Comparison of ENCODE assay signal across 12 mouse cellular contexts in the genomic region with DNA sequence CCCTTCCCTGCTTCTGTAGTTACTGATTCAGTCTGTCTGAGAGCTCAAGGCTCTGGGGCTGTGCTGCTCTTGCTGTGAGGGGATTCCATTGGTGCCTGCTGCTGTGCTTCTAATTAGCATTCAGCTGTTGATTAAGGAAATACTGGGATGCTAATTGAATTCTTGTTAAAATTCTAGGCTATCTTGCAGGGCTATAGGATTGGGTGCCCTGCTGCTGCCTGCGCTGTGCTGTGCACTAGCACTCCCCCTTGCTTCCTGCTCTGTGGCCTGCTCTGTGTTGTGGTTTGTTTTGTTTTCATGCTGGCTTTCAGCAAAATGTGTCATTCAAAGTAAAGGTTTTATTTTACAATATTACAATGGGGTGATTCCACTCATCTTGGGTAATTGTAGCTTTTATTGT.
A peak's percentile ranks its signal among the peaks of the same experiment; 100 is the strongest.
DNase-seq lines count a peak whose midpoint lies in the region; ATAC-seq lines count a peak whose summit lies in the region.
"Had no signal": no experiment of that assay in that cellular context is flagged by ENCODE, and none has a peak within 500 bp of the region (broad histone marks: within the 10 kb centered on the region; RNA-seq: fewer than 3 reads in every experiment).

No protein-coding gene starts in this region.

- H3K4me3 ChIP-seq in hindbrain, embryonic 16.5 days (ENCODE audit: low read length), result no peak overlapping the region
- H3K4me3 ChIP-seq in neural tube, embryonic 12.5 days, result no peak overlapping the region
- H3K4me3 ChIP-seq: embryonic facial prominence, embryonic 13.5 days had no signal

- H3K4me2 ChIP-seq in hindbrain, embryonic 16.5 days (ENCODE audit: low read length), result no peak overlapping the region
- no peak overlapping the region for H3K4me2 ChIP-seq in neural tube, embryonic 12.5 days (replicated peaks)
- H3K4me2 ChIP-seq: embryonic facial prominence, embryonic 13.5 days had no signal

- peak; percentile 87 for DNase-seq in 416B (ENCODE audit: low read depth)
- DNase-seq in right cerebral cortex, postnatal 10 days (ENCODE audit: low spot score in 2 of 2), result no peak
- no peak for DNase-seq in urinary bladder, postnatal 25 days (ENCODE audit: low spot score)
- no peak for DNase-seq in layer of hippocampus, postnatal 14 days (ENCODE audit: low spot score in 2 of 2)
- no peak for DNase-seq in kidney, adult 8-10 months
- DNase-seq: adrenal gland, adult 8-10 months; cerebellum, adult 11 months had no signal

- H3K27ac ChIP-seq in hindbrain, embryonic 16.5 days (ENCODE audit: low read depth, low read length), result peak overlapping the region; percentile 31; the same call in 1 of the 2 replicates
- H3K27ac ChIP-seq in neural tube, embryonic 12.5 days, result no peak overlapping the region
- H3K27ac ChIP-seq: embryonic facial prominence, embryonic 13.5 days; macrophage had no signal

- peak; percentile 80 for ATAC-seq in activated CD4-positive, CD25-positive, alpha-beta regulatory T cell, adult 4 months
- peak; percentile 86 for ATAC-seq in hindbrain, embryonic 16.5 days
- peak; percentile 90 for ATAC-seq in neural tube, embryonic 12.5 days (ENCODE audit: low FRiP score, low read depth)

- H3K9ac ChIP-seq in hindbrain, embryonic 16.5 days (ENCODE audit: low read depth, low read length), result no peak overlapping the region
- H3K9ac ChIP-seq in neural tube, embryonic 12.5 days, result no peak overlapping the region
- H3K9ac ChIP-seq: embryonic facial prominence, embryonic 13.5 days had no signal

- H3K4me1 ChIP-seq in hindbrain, embryonic 16.5 days (ENCODE audit: control insufficient read depth, insufficient read depth, low read depth, low read length), result peaks cover 9% of the 10 kb centered on the region
- peaks cover 6% of the 10 kb centered on the region; the same call in 1 of the 2 replicates for H3K4me1 ChIP-seq in neural tube, embryonic 12.5 days

- H3K27me3 ChIP-seq in hindbrain, embryonic 16.5 days (replicated peaks; ENCODE audit: control insufficient read depth, insufficient read depth, low read length), result no peaks in the 10 kb centered on the region
- H3K27me3 ChIP-seq in neural tube, embryonic 12.5 days (replicated peaks), result no peaks in the 10 kb centered on the region
- H3K27me3 ChIP-seq: embryonic facial prominence, embryonic 13.5 days had no signal

- H3K36me3 ChIP-seq in hindbrain, embryonic 16.5 days (ENCODE audit: control insufficient read depth, insufficient read depth, low read length), result peaks cover 8% of the 10 kb centered on the region
- H3K36me3 ChIP-seq in neural tube, embryonic 12.5 days, result peaks cover 40% of the 10 kb centered on the region

- 13% methylated on average over 1 of the region's 1 CpGs for WGBS in hindbrain, embryonic 16.5 days
- WGBS in neural tube, embryonic 12.5 days, result 47% methylated on average over 1 of the region's 1 CpGs

- no peaks in the 10 kb centered on the region for H3K9me3 ChIP-seq in hindbrain, embryonic 16.5 days (ENCODE audit: control insufficient read depth, low read length)
- H3K9me3 ChIP-seq in neural tube, embryonic 12.5 days, result no peaks in the 10 kb centered on the region
- H3K9me3 ChIP-seq: embryonic facial prominence, embryonic 13.5 days had no signal
